Mouse (Mus musculus) forebrain, embryonic 11.5 days (tissue): Measurements from ENCODE around the gene Zic1. TPM values are rescaled to one million over a fixed set of nuclear protein-coding genes. Genes with fewer than 3 reads are reported as not detected.

Source experiments
- ATAC-seq: fragments of 200-750 bp; cut with Nextera tagmentation; replicated peaks from 2 replicates; pipeline ENCODE4 v1.8.0; 2017; ENCODE audit warnings: moderate TSS enrichment; ENCODE audit not compliant: low FRiP score
- DNase-seq: peaks from one replicate; pipeline ENCODE4 v3.0.0-alpha.2; 2017; ENCODE audit warnings: low spot score
- H3K27ac ChIP-seq: fragments of 300-500 bp; sonication (generic); 2 replicates; pipeline ENCODE4 v1.5.1; 2014; ENCODE audit warnings: low read depth, low read length
- H3K27me3 ChIP-seq: fragments of 300-500 bp; sonication (generic); 2 replicates; pipeline ENCODE4 v1.6.1; 2014; ENCODE audit warnings: mild to moderate bottlenecking, low read length, mixed read lengths; ENCODE audit not compliant: control insufficient read depth, insufficient read depth
- H3K36me3 ChIP-seq: fragments of 300-500 bp; sonication (generic); 2 replicates; pipeline ENCODE4 v1.6.1; 2014; ENCODE audit warnings: mild to moderate bottlenecking, low read length, moderate library complexity, mixed read lengths; ENCODE audit not compliant: control insufficient read depth, insufficient read depth
- H3K4me1 ChIP-seq: fragments of 300-500 bp; sonication (generic); replicated peaks from 2 replicates; pipeline ENCODE4 v1.6.1; 2014; ENCODE audit warnings: low read length, mixed read lengths; ENCODE audit not compliant: control insufficient read depth, insufficient read depth
- H3K4me2 ChIP-seq: fragments of 300-500 bp; sonication (generic); 2 replicates; pipeline ENCODE4 v1.6.1; 2014; ENCODE audit warnings: low read depth, mild to moderate bottlenecking, low read length, moderate library complexity, mixed read lengths; ENCODE audit not compliant: severe bottlenecking
- H3K4me3 ChIP-seq: fragments of 300-500 bp; sonication (generic); 2 replicates; pipeline ENCODE4 v1.5.1; 2014; ENCODE audit warnings: low read depth, low read length
- H3K9ac ChIP-seq: fragments of 300-500 bp; sonication (generic); 2 replicates; pipeline ENCODE4 v1.6.1; 2014; ENCODE audit warnings: low read length
- H3K9me3 ChIP-seq: fragments of 300-500 bp; sonication (generic); 2 replicates; pipeline ENCODE4 v1.6.1; 2016; ENCODE audit warnings: low read length, mixed read lengths; ENCODE audit not compliant: control insufficient read depth
- WGBS: fragments of 180-500 bp; shearing (Covaris S2); extraction: QIAGEN DNeasy Blood & Tissue Kit; methylation state at CpG from one replicate; pipeline ENCODE4 v1.1.7; 2014; 5-methylcytosine and 5-hydroxymethylcytosine counted together
- polyA plus RNA-seq: library from polyadenylated mRNA; unstranded; fragments of >200 nt; fragmentation: Nextera tagmentation; extraction: Ambion mirVana; gene quantifications from 2 replicates; pipeline ENCODE4 v1.2.1, GENCODE M21; 2014

Zic1 gene
- polyA plus RNA-seq, 1 experiment from 2014 or later: 14.7 TPM

DNA sequence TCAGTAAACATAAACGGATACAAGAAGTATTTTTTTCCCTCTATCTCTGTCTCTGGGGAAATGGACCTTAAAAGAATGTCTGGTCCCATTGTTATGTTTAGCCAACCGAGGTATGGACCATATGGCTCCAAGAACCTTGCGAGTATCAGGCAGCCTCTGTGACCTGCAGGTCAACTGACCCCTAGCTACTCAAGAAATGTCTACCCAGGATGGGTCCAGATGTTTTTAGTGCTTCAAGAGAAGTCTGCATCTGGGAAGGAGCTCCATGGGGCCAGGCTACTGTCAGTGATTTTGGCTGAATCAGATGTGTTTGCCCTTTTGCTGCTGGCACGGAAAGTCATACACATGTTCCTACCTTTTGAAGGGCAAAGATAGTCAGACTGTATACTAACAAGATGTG, 9.1 kb upstream of the Zic1 start:
- DNase-seq: no peak
- Histone ChIP-seq H3K27me3 (peaks cover 62% of the 10 kb centered on the region), H3K4me2 (peak overlapping the region; percentile 29; the same call in 1 of the 2 replicates), H3K9me3 (no peaks in the 10 kb centered on the region), H3K36me3 (no peaks in the 10 kb centered on the region), H3K4me3 (no peak overlapping the region), H3K27ac (no peak overlapping the region), H3K4me1 (peaks cover 12% of the 10 kb centered on the region; the same call in 1 of the 2 replicates), H3K9ac (0 out of 2 replicates have a peak overlapping the region, but pooled peaks have one; percentile 9)
- WGBS: 12% methylated on average over 4 of the region's 4 CpGs
- no peak for ATAC-seq

DNA sequence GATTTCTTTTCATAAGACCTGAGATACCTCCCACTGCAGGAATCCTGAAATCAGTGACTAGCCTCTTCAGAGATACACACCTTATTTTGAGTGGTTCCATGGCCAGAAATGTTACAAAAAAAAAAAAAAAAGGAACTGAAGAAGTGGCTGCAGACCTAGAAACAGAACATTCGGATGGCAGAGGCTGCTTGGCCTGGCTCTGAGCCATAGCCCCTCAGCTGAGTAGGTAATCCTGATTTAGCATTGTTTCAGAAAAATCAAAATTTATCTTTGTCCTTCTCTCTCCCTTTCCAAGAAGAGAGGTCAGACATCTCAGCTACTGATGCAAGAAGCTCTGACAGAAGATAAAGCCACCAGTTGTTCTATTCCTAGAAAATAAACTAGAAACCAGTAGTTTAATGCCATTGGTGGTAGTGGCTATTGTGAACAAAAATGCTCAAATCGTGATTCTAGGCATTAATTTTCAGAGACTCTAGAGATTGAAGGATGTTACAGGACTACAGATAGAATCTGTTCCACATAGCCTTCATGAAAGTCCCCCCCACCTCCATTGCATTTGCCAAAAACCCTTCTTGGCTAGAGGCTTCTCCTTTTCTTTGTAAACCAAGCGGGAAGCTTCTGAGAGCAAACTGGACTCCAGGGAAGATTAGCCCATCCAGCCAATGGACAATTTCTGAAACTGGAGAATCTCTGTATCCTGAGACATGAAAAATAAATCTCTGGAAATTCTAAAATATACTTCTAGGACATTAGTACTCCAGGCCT, 8.4 kb upstream of the Zic1 start:
- Histone ChIP-seq H3K4me2 (no peak overlapping the region), H3K27ac (no peak overlapping the region), H3K9me3 (no peaks in the 10 kb centered on the region), H3K27me3 (peaks cover 67% of the 10 kb centered on the region), H3K4me1 (peaks cover 12% of the 10 kb centered on the region; the same call in 1 of the 2 replicates), H3K9ac (no peak overlapping the region), H3K36me3 (no peaks in the 10 kb centered on the region), H3K4me3 (no peak overlapping the region)
- ATAC-seq: no peak
- 39% methylated on average over 3 of the region's 3 CpGs for WGBS
- DNase-seq: no peak

DNA sequence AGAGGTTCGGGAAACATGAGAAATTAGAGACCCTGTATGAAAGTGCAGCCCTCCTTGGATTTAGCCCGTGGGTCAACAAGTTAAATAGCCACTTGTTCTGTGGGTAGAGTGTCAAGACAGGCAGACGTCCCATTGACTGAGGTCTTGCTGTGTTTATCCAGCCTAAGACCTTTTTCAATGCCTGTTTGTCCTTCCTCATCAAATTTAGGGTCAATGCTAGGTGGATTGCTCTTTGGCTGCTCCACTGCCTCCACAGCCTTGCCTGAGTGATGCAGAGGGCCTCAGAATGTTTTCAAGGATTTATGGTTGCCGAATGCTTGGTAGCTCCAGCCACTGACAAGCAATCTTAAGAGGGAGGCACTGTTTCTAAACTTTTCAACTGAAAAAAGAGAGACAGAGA, 6.0 kb upstream of the Zic1 start:
- H3K9ac ChIP-seq: peak overlapping the region; percentile 53
- peak overlapping the region; percentile 5; the same call in 1 of the 2 replicates for H3K4me3 ChIP-seq
- WGBS: 12% methylated on average over 4 of the region's 4 CpGs
- peaks cover 56% of the 10 kb centered on the region for H3K27me3 ChIP-seq
- no peaks in the 10 kb centered on the region for H3K9me3 ChIP-seq
- H3K4me2 ChIP-seq: peak overlapping the region; percentile 36
- peak overlapping the region; percentile 68 for H3K27ac ChIP-seq
- no peaks in the 10 kb centered on the region for H3K36me3 ChIP-seq
- H3K4me1 ChIP-seq: 0 out of 2 replicates have a peak, but pooled peaks cover 4% of the 10 kb centered on the region
- DNase-seq (no peak), ATAC-seq (no peak)

DNA sequence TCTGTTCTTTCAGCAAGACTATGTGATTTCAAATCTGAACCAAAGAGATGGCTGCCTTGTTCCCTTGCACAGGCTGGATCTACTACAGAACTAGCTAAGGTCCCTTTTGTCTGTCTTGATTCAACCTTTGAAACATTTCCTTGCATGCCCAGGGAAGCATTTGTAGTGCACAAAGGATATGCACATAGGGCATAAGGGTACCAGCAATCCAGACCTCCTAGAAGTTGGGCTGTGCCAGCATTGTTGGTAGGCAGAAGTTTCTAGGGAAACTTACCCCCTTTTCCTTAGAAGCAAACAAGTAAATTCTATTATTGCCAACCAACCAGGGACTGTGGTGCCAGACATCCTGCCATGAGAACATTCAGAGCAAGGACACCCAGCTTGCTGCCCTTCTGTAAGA, 5.4 kb upstream of the Zic1 start:
- H3K4me2 ChIP-seq: peak overlapping the region; percentile 36
- ATAC-seq: no peak
- no peak for DNase-seq
- H3K36me3 ChIP-seq: no peaks in the 10 kb centered on the region
- H3K9ac ChIP-seq: peak overlapping the region; percentile 53
- no peaks in the 10 kb centered on the region for H3K9me3 ChIP-seq
- H3K4me3 ChIP-seq: peak overlapping the region; percentile 13; the same call in 1 of the 2 replicates
- H3K27ac ChIP-seq: peak overlapping the region; percentile 68
- H3K4me1 ChIP-seq: 0 out of 2 replicates have a peak, but pooled peaks cover 4% of the 10 kb centered on the region
- H3K27me3 ChIP-seq: peaks cover 51% of the 10 kb centered on the region

DNA sequence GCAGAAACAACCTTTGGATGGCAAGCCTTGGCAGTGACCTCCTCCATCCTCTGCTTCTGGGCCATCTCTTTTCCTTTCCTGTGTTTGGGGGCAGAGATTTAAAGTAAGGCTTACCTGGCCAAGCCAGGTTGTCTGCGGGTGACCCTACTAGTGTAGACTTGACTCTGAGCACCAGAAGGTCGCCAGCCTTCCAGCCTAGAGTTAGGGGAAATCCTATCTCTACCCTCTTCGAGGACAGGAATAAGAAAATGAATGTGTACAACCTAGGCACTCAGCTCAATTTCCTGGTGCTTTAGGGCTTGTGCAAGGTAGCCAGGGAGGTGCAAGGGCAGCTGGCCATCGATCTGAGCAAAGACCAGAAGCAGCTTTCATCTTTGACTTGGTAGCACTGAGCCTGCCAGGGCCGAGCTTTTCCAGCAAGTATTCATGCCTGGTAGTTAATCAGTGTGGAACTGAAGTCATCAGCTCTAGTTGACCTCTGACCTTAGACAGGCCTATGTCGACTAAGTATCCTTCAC, 4.6 kb upstream of the Zic1 start:
- Histone ChIP-seq H3K4me1 (0 out of 2 replicates have a peak, but pooled peaks cover 4% of the 10 kb centered on the region), H3K36me3 (no peaks in the 10 kb centered on the region), H3K9ac (peak overlapping the region; percentile 70), H3K4me2 (peak overlapping the region; percentile 36), H3K9me3 (no peaks in the 10 kb centered on the region), H3K27ac (peak overlapping the region; percentile 68), H3K27me3 (peaks cover 46% of the 10 kb centered on the region), H3K4me3 (peak overlapping the region; percentile 72)
- ATAC-seq (no peak), DNase-seq (no peak)
- 12% methylated on average over 6 of the region's 6 CpGs for WGBS

DNA sequence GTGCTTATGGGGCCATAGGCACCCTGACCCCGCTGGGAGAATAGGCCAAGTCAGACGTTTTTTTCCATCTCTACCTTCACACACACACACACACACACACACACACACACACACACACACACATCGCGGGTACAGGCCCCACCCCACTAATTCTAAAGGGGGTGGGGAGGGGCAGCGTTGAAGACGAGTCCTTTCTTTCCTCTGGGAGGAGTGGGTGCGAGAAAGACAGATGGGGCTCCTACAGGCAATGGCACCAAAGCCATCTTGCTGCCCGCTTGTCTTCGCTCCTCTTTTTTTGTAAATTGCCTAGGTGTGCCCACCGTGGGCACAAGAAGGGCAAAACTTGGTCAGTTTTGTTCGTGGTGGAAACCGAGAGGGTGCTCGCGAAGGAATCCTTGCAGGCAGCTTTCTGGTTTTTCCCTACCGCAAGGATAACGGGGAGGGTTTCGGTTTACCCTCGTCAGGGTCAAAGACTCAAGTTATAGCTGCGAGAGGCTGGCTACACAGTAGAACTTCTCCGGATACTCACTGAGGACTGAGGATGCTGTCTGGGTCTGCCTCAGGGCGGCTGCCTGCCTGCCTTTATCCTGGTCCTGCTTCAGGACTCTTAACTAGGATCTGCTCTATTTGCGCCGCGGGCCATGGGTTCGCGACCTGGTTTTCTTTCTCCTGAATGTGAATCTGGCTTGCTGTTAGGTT, 3.8 kb upstream of the Zic1 start:
- 4% methylated on average over 26 of the region's 26 CpGs for WGBS
- Histone ChIP-seq H3K9me3 (no peaks in the 10 kb centered on the region), H3K27me3 (peaks cover 43% of the 10 kb centered on the region), H3K4me2 (peak overlapping the region; percentile 36), H3K36me3 (no peaks in the 10 kb centered on the region), H3K9ac (peak overlapping the region; percentile 70), H3K4me3 (peak overlapping the region; percentile 72), H3K27ac (peak overlapping the region; percentile 95), H3K4me1 (0 out of 2 replicates have a peak, but pooled peaks cover 4% of the 10 kb centered on the region)
- DNase-seq: peak; percentile 61
- no peak for ATAC-seq

DNA sequence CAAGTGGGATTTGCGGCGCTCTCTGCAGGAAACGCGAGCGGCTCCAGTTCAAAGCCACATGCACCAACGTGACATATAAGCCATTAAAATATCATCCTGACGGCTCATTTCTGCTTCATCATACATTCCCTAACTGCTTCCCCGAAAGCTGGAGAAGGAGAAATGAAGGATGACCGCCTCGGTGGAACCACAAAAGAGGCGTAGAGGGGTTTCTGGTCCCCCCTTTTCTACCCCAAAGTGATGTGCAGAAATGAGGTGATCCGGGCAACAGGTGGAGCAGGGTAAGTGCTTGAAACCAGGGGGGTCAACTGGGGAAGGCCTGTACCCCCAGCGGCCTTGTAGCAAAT, 3.3 kb upstream of the Zic1 start:
- 0 out of 2 replicates have a peak, but pooled peaks cover 4% of the 10 kb centered on the region for H3K4me1 ChIP-seq

DNA sequence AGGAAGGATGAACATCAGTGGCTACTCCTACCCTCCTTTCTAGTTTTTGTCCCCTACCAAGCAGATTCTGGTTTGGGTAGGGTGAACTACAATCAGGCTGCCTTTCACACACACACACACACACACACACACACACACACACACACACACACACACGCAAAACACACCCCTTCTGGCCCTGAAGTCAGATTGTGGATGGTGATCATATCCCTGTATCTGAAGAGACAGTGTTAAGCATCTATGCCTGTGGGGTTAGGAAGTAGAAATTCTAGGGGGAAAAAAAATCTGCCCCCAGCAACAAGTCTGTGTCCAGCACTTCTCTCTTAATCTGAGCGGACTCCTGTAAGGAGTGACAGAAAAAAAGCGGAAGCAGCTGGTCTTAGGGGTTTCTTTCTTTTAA, 2.5 kb upstream of the Zic1 start:
- ATAC-seq: no peak
- Histone ChIP-seq H3K9ac (peak overlapping the region; percentile 70), H3K36me3 (no peaks in the 10 kb centered on the region), H3K27ac (peak overlapping the region; percentile 95), H3K27me3 (peaks cover 41% of the 10 kb centered on the region), H3K4me3 (peak overlapping the region; percentile 72), H3K4me2 (peak overlapping the region; percentile 36; the same call in 1 of the 2 replicates), H3K9me3 (no peaks in the 10 kb centered on the region), H3K4me1 (0 out of 2 replicates have a peak, but pooled peaks cover 4% of the 10 kb centered on the region)
- WGBS: 4% methylated on average over 3 of the region's 3 CpGs
- no peak for DNase-seq

More for the DNA sequence above, 3.3 kb upstream of the Zic1 start:
- peak overlapping the region; percentile 95 for H3K27ac ChIP-seq
- H3K27me3 ChIP-seq: peaks cover 42% of the 10 kb centered on the region
- H3K9ac ChIP-seq: peak overlapping the region; percentile 70
- no peaks in the 10 kb centered on the region for H3K9me3 ChIP-seq
- ATAC-seq (no peak), DNase-seq (no peak)
- H3K4me3 ChIP-seq: peak overlapping the region; percentile 72
- 5% methylated on average over 13 of the region's 13 CpGs for WGBS
- peak overlapping the region; percentile 36 for H3K4me2 ChIP-seq
- H3K36me3 ChIP-seq: no peaks in the 10 kb centered on the region
